Mouse (Mus musculus): ENCODE data around the gene Krt7.
A peak's percentile ranks its signal among the peaks of the same experiment; 100 is the strongest.

Krt7 gene

DNA sequence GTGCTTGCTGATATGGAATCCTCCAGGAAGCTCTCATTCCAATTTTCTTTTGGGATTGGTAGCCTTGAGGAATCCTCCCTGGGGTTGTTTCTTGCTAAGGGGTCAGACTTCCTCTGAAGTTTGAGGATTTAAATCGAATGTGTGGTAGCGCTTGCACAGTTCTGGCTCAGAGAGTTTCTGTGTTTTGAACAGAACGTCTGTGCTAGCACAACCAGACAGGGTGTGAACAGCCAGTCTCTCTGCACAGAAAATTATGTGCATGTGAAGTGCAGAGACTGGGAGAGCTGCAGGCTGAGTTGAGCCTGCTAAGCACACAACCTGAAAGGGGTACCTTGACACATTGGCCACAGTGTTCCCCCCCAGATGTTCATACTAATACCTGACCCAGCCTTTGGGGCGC lies 30.0 kb downstream of the Krt7 start:
- DNase-seq (ENCODE audit: low spot score in 2 of 2) = no peak

DNA sequence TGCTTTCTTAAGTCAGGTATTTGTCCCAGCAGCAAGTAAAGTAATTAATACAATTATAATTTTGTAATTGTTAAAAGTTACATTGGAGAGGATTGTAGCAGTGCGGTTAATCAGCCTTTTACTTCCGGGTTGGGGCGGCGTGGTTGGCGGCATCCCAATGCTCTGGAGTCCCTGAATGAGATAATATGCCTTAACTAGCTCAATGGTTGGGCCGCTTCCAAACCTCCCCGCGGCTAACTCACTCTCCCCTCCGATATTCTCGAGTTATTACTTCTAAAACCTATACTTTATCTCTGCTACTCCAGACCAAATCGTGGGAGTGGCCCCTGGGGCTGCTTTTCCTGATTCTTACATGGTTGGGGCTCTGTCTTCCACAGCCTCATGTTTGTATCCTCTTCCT lies 35.7 kb downstream of the Krt7 start:
- DNase-seq (ENCODE audit: low spot score in 2 of 2) = no peak

- DNase-seq (ENCODE audit: low spot score in 2 of 2) = no peak
These were observed 36.6 kb downstream of the Krt7 start, which contains the start of gene Krt88 for GRCm38 (mm10) chr15:101447444-101447843. Gene Krt88, plus strand, starts transcription at chr15:101447744.

GRCm38 (mm10) chr15:101453093-101453736 lies 42.4 kb downstream of the Krt7 start:
- peak; percentile 24 to 70 for DNase-seq (ENCODE audit: low spot score in 2 of 2)

DNA sequence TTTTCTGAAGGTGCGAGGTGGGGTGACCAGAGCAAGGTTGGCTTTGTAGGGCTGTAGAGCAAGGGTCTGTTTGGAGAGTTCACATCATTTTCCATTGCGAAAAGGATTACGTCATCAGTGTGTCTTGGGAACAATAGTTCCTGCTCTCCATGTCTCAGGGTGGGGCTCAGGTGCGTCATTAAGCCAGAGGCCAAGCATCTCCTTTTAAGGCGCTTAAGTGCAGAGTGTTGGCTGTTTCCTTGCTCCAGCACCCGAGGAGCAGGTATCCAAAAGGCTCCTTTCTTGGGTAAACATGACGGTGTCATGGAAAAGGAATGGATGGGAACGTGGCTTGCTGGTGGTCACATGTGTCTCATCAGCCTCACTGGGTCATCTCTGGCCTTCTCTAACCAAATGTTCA lies 43.9 kb downstream of the Krt7 start:
- DNase-seq (ENCODE audit: low spot score in 2 of 2) = no peak

GRCm38 (mm10) chr15:101455292-101455691 lies 44.4 kb downstream of the Krt7 start:
- DNase-seq (ENCODE audit: low spot score in 2 of 2) = no peak

- DNase-seq (ENCODE audit: low spot score in 2 of 2) = no peak
These were observed 45.0 kb downstream of the Krt7 start for GRCm38 (mm10) chr15:101455891-101456290.

DNA sequence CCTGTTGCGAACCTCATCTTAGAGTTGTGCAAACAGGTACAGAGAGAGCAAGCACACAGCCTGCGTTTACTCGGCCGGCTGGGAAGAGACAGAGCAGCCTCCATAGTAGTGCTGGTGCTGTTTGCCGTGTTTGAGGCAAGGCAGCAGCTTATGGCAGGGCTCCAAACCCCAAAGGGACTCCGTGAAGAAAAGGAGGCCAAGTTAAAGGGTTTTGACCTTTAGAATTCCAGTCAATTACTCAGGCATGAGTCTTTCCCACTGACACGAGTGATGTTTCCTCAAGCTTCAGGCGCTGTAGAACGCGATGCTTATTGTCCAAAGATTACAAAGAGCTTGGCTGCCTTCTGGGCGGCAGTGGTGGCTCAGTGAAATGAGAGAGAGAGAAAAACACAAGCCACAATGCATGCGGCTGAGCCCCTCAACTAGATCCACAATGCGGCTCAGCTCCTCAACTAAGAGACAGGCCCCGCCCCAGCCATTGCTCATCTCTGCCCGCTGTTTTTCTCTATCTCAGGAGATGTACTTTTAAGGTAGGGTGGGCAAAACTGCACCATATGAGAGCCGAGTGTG lies 47.6 kb downstream of the Krt7 start:
- DNase-seq (ENCODE audit: low spot score in 2 of 2) = no peak

DNA sequence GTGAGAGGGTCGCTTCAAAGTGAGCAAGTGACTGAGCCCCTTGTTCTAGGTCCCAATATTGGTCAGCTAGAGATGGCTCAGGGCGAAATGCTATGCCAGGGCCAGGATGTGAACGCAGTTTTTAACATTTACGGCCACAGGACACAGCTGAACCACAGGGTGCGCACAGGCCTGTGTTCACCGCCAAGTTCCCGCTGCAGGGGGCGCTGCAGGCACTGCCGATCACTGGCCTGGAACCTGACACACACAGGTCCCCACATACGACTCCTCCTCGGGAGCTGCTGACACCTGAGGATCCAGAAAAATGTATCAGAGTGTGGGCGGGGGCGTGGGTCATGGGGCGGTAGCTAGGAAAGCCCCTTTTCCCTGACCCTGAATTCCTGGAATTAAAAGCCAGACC lies 48.4 kb downstream of the Krt7 start:
- DNase-seq (ENCODE audit: low spot score in 2 of 2) = peak in 1 of 2 experiments; percentile 23

DNA sequence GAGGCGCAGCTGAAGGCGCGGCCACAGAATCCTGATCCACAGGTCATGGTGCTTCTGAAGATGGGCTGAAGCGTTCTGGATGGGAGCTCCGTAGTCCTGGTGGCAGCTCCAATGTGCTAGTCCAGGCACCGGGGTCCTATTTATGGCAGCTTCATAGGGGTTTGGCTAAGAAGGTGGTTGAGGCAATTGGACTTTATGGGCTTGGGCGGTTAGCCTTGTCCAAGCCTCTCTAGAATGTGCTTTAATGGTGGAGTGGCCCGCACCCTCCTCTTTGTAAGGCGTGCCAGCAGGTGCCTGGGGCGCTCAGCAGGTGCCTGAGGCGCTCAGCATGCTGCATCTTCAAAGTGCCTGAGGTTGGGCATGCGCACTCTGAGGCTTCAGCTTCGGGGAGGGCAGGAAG lies 52.8 kb downstream of the Krt7 start, which contains the start of gene Krt81:
Gene Krt81, minus strand, starts transcription at position 101 of the 400 bp plus-strand sequence.
- DNase-seq (ENCODE audit: low spot score in 2 of 2) = no peak

DNA sequence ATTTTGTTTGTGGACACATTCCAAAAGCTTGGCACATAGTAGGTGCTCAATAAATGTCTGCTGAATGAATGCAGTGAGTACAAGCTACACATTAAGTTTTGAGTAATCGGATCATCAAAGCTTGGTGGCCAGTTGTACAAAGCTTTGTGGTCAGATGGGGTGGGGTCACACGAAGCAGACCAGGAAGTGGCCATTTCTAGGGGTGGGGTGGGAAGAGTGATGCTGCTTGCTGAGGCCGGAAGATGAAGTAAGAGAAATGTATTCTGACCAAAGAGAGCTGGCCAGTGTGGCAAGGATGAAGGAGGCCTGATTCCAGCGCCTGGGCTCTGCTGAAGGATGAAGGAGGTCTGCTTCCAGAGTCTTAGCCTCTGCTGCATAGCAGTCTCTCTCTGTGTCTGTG lies 58.2 kb downstream of the Krt7 start:
- DNase-seq (ENCODE audit: low spot score in 2 of 2) = no peak

DNA sequence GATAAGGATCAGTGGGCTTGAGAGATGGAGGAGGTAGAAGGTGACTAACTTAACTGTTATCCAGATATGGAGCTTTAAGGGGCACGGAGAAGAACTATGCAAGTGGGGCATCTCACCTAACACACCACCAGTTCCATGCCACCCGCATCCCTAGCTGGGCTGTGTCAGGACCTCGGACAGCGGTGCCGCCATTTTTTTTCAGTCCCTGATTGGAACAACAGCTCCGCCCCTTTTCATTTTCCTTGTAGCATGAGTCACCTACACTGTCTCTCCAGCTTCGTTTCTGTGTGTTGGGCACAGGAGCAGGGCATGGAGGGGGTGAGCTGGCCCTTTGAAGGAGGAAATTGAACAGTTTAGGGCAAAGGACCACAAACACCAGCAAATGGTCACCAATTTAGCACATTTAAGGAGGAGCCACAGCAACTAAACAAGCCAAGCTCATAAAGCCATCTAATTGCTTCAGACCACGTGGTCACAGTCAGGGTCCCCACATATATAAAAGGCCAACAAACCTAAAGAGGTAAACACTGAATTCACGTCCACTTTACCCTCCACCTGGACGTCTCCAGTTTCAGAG lies 62.2 kb downstream of the Krt7 start, which contains the start of gene Krt86:
Gene Krt86, plus strand, starts transcription at position 527 of the 577 bp plus-strand sequence.
- DNase-seq (ENCODE audit: low spot score in 2 of 2) = no peak

- DNase-seq (ENCODE audit: low spot score in 2 of 2) = peak; percentile 69 to 82
These were observed 68.3 kb downstream of the Krt7 start for GRCm38 (mm10) chr15:101479007-101479665.

- DNase-seq (ENCODE audit: low spot score in 2 of 2) = no peak
These were observed 68.8 kb downstream of the Krt7 start for GRCm38 (mm10) chr15:101479666-101480060.

Data from thymus, postnatal 10 days (tissue).